Mouse (Mus musculus) spleen, adult 2 months (tissue): ENCODE measurements around the gene Ntrk3. TPM values are rescaled to one million over a fixed set of nuclear protein-coding genes. Genes with fewer than 3 reads are reported as not detected.

Experiments used
- DNase-seq, 2 experiments: peaks; one replicate each; pipeline versions ENCODE4 v3.0.0 to v3.0.0-alpha.2; 2012 to 2021; ENCODE audit warnings: low spot score in 2 of 2, low read depth in 1 of 2
- H3K27ac ChIP-seq: fragments of 200-500 bp; 2 replicates; pipeline ENCODE4 v1.5.1; 2012; ENCODE audit warnings: low read length, inconsistent platforms; ENCODE audit not compliant: insufficient read depth
- H3K27me3 ChIP-seq: fragments of 200-500 bp; 2 replicates; pipeline ENCODE4 v1.6.1; 2012; ENCODE audit warnings: mild to moderate bottlenecking, moderate library complexity, low read length, inconsistent platforms; ENCODE audit not compliant: control insufficient read depth, insufficient read depth
- H3K36me3 ChIP-seq: fragments of 200-500 bp; 2 replicates; pipeline ENCODE4 v1.6.1; 2012; ENCODE audit warnings: mild to moderate bottlenecking, low read length, inconsistent platforms; ENCODE audit not compliant: control insufficient read depth, insufficient read depth
- H3K4me1 ChIP-seq: fragments of 200-500 bp; 2 replicates; pipeline ENCODE4 v1.6.1; 2011; ENCODE audit warnings: inconsistent platforms; ENCODE audit not compliant: control insufficient read depth, insufficient read depth, insufficient read length
- H3K4me3 ChIP-seq: fragments of 200-500 bp; 2 replicates; pipeline ENCODE4 v1.5.1; 2011; ENCODE audit warnings: mild to moderate bottlenecking, inconsistent platforms; ENCODE audit not compliant: insufficient read depth, insufficient read length; ENCODE audit errors: extremely low read depth
- CTCF ChIP-seq: fragments of 200-500 bp; IDR thresholded peaks from 2 replicates; pipeline ENCODE4 v1.5.1; 2011; ENCODE audit warnings: mild to moderate bottlenecking, inconsistent platforms; ENCODE audit not compliant: insufficient read depth, insufficient read length, insufficient replicate concordance; ENCODE audit errors: extremely low read depth
- POLR2A ChIP-seq: fragments of 200-500 bp; IDR thresholded peaks from 2 replicates; pipeline ENCODE4 v1.6.1; 2011; ENCODE audit warnings: low read depth, low read length, inconsistent platforms
- WGBS: fragments of 180-500 bp; shearing (Covaris S2); methylation state at CpG from one replicate; pipeline ENCODE4 v1.1.7; 2018; 5-methylcytosine and 5-hydroxymethylcytosine counted together
- polyA plus RNA-seq: library from polyadenylated mRNA; depleted of rRNA; stranded (reverse); fragments of >200 nt; gene quantifications from 2 replicates; pipeline ENCODE4 v1.2.3, GENCODE M21; 2012

The Ntrk3 gene
- polyA plus RNA-seq, 1 experiment, result 1.5 TPM

DNA sequence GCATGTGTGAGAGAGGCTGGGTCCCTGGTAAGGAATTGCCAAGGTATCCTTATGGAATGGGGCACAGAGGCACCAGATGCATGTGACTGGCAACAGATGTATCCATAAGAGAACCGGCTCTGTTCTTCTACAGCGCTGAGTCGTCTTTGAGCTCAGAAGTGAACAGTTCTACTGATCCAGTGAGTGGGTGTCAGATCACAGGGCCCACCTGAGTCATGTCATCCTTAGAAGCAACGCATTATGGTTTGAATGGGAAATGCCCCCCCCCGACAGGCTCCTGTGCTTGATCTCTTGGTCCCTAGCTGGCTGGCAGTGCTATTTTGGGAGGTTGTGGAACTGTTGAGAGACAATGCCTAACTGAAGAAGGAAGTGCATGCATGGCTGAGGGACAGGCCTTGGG lies 236.9 kb downstream of the Ntrk3 start:
- H3K27ac ChIP-seq, result no peak overlapping the region
- H3K4me1 ChIP-seq, result no peaks in the 10 kb centered on the region
- 84% methylated on average over 5 of the region's 5 CpGs for WGBS
- H3K27me3 ChIP-seq, result no peaks in the 10 kb centered on the region
- TF ChIP-seq CTCF (no peak), POLR2A (no peak)
- H3K4me3 ChIP-seq, result no peak overlapping the region
- H3K36me3 ChIP-seq, result no peaks in the 10 kb centered on the region
- no peak for DNase-seq

DNA sequence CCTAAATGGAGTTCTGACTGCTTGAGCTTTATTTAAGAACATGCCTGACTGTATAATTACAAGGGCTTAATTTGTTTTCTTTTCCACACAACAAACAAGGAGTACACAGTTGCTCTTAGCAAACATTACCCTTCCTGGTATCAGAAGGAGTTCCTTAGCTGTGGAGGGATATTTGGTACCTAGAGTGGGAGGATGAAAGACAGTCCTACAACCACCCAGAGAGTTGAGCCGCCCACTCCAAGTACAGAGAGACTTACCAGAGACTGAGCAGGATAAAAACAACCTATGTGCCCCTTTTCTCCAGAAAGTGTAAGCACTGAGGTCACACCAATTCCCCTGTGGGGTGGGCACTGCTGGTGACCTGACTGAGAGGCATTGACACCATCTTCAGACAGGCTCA lies 237.8 kb downstream of the Ntrk3 start:
- 80% methylated on average over 1 of the region's 1 CpGs for WGBS
- H3K36me3 ChIP-seq, result no peaks in the 10 kb centered on the region

DNA sequence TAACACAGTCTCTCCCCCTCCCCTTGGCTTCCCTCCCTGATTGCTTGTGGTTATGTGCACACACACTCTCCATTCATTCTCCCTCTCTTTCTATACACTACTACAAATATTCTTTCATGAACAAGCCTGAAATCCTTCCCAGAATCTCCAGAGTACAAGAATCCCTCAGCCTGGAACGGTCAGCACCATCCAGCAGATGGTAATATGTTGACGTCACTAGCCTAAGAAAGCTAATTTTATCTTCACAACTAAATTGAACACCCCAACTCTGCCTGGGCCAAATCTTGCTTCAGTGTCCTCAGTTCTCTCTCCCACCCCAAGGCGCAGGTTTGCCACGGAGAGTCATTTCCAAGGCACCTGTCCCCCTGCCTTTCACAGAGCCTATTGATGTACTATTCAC lies 239.5 kb downstream of the Ntrk3 start:
- Histone ChIP-seq H3K27me3 (no peaks in the 10 kb centered on the region), H3K36me3 (no peaks in the 10 kb centered on the region), H3K27ac (no peak overlapping the region), H3K4me3 (no peak overlapping the region), H3K4me1 (no peaks in the 10 kb centered on the region)
- TF ChIP-seq CTCF, result no peak
- no peak for TF ChIP-seq POLR2A
- DNase-seq, result no peak
- 85% methylated on average over 4 of the region's 4 CpGs for WGBS

More for the DNA sequence above, 237.8 kb downstream of the Ntrk3 start:
- Histone ChIP-seq H3K27ac (no peak overlapping the region), H3K27me3 (no peaks in the 10 kb centered on the region), H3K4me3 (no peak overlapping the region), H3K4me1 (no peaks in the 10 kb centered on the region)
- no peak for TF ChIP-seq CTCF
- TF ChIP-seq POLR2A, result no peak
- no peak for DNase-seq

DNA sequence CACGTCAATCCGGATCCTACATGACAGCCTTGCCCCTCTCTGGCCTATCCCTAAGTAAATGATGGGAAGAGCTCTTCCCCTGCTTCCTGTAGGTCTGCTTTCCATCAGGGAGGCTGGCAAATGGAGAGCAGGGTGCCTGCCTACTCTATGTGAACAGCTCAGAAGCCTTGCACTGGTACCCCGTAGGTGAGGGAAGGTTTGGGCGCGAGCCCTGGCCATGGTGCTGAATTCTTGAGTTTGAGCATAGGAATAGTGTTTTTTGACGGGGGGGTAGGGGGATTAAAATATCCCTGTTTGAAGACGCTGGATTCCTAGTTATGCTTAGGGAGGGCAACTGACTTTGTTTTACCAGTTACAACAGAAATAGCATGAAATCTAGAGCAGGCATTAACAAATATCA lies 240.0 kb downstream of the Ntrk3 start:
- Histone ChIP-seq H3K27me3 (no peaks in the 10 kb centered on the region), H3K4me1 (no peaks in the 10 kb centered on the region), H3K27ac (no peak overlapping the region), H3K4me3 (no peak overlapping the region), H3K36me3 (no peaks in the 10 kb centered on the region)
- TF ChIP-seq POLR2A (no peak), CTCF (no peak)
- WGBS, result 49% methylated on average over 7 of the region's 7 CpGs
- no peak for DNase-seq

DNA sequence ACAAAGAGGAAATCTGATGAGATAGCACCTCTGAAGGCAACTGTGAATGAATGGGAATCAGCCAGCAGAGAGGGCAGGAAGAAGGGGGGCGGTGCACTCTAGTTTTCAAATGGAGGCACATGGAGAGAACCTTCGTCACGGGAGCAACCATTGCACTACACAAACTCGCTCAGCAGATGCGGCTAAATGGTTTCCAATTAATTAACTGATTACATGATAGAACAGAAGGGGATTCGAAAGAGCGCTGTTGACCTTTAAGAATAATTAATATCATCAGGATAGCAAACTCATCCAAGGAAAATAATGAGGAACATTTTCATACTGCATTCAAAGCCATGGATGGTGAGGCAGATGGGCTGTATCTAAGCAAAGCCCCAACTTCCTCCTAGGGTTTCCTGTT lies 244.2 kb downstream of the Ntrk3 start:
- no peak overlapping the region for H3K4me3 ChIP-seq
- H3K36me3 ChIP-seq, result no peaks in the 10 kb centered on the region
- no peaks in the 10 kb centered on the region for H3K4me1 ChIP-seq
- H3K27ac ChIP-seq, result no peak overlapping the region
- WGBS, result 91% methylated on average over 7 of the region's 7 CpGs
- DNase-seq, result no peak
- no peaks in the 10 kb centered on the region for H3K27me3 ChIP-seq
- TF ChIP-seq CTCF (no peak), POLR2A (no peak)

DNA sequence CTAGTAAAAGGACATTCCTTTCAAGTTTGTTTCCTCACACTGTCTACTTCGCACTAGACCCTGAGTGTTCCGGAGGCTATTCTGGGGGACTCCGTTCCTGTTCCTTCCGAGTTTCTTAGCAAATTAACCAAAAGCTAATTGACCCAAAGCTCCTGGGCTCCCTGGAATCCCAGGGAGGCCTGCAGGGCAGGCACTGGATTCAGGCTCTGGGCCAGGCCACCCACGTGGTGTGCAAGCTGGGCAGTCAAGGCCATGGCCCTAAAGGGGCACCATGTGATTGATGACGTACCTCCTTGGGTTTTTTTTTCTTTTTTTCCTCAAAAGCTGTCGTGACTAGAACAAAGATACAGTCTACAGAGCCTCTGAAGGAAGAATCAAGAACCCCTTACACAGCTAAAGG lies 246.6 kb downstream of the Ntrk3 start:
- TF ChIP-seq CTCF (no peak), POLR2A (no peak)
- 63% methylated on average over 7 of the region's 7 CpGs for WGBS
- DNase-seq, result no peak
- Histone ChIP-seq H3K4me3 (no peak overlapping the region), H3K27ac (no peak overlapping the region), H3K4me1 (no peaks in the 10 kb centered on the region), H3K36me3 (no peaks in the 10 kb centered on the region), H3K27me3 (no peaks in the 10 kb centered on the region)

DNA sequence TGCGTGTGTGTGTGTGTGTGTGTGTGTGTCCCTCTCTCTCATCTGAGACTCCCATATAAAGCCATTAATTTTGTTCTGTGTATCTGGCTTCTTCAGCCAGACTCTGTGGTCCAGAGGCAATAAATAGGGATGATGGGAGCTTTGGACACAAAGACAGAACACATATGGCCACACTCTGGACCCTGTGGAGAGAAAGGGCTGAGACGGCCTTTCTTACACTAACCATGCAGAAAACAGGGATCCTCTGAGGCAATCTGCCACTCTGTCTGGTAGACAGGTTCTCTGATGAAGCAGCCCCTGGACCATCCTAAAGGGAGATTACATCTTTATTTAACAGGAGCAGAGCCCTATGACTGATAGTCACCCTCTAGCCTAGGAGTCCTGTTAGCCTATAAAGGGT lies 253.5 kb downstream of the Ntrk3 start:
- no peak overlapping the region for H3K27ac ChIP-seq
- TF ChIP-seq CTCF (no peak), POLR2A (no peak)
- 85% methylated on average over 2 of the region's 2 CpGs for WGBS

More for the DNA sequence above, 253.5 kb downstream of the Ntrk3 start:
- no peaks in the 10 kb centered on the region for H3K4me1 ChIP-seq
- H3K4me3 ChIP-seq, result no peak overlapping the region
- no peak for DNase-seq
- H3K27me3 ChIP-seq, result no peaks in the 10 kb centered on the region
- H3K36me3 ChIP-seq, result no peaks in the 10 kb centered on the region
